In the genomic region with DNA sequence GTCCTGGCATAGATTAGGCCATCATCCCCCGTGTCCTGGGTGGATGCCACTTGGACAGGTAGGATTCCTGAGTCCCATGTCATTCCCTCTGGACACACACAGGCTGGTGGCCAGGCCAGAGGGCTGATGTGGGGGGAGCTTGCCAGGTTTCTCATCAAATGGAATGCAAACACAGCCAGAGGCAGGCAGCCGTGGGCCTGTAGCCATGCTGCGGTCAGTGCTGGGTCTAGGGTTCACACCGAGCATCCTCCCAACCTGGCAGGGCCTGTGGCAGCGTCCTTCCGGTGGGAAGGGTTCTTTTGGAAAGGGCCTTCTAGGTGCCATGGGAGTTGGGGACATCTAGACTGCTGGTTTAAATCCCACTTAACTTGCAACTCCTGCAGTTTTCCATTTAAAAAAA, we compare ENCODE assay signal across 15 mouse cellular contexts.
DNase-seq lines count a peak whose midpoint lies in the region; ATAC-seq lines count a peak whose summit lies in the region.
"Had no signal": no experiment of that assay in that cellular context is flagged by ENCODE, and none has a peak within 500 bp of the region (broad histone marks: within the 10 kb centered on the region; RNA-seq: fewer than 3 reads in every experiment).

No protein-coding gene starts in this region.

- 73% methylated on average over 6 of the region's 6 CpGs for WGBS in heart, embryonic 13.5 days
- 90% methylated on average over 6 of the region's 6 CpGs for WGBS in limb, embryonic 10.5 days
- WGBS in embryonic facial prominence, embryonic 10.5 days, result 83% methylated on average over 6 of the region's 6 CpGs
- 85% methylated on average over 6 of the region's 6 CpGs for WGBS in hindbrain, embryonic 14.5 days

- no peak overlapping the region for H3K4me2 ChIP-seq in heart, embryonic 13.5 days
- H3K4me2 ChIP-seq in hindbrain, embryonic 14.5 days (replicated peaks), result no peak overlapping the region
- H3K4me2 ChIP-seq: liver, embryonic 12.5 days; midbrain, embryonic 15.5 days; neural tube, embryonic 15.5 days had no signal

- H3K4me3 ChIP-seq in heart, embryonic 13.5 days, result no peak overlapping the region
- no peak overlapping the region for H3K4me3 ChIP-seq in limb, embryonic 10.5 days
- H3K4me3 ChIP-seq in embryonic facial prominence, embryonic 10.5 days, result no peak overlapping the region
- H3K4me3 ChIP-seq in hindbrain, embryonic 14.5 days (replicated peaks; ENCODE audit: low read length), result no peak overlapping the region
- H3K4me3 ChIP-seq: heart, adult 2 months; left cerebral cortex, adult 2 months; liver, embryonic 12.5 days; midbrain, embryonic 15.5 days; neural tube, embryonic 15.5 days had no signal

- no peaks in the 10 kb centered on the region for H3K9me3 ChIP-seq in heart, embryonic 13.5 days
- no peaks in the 10 kb centered on the region for H3K9me3 ChIP-seq in limb, embryonic 10.5 days (replicated peaks)
- H3K9me3 ChIP-seq in embryonic facial prominence, embryonic 10.5 days, result no peaks in the 10 kb centered on the region
- H3K9me3 ChIP-seq in hindbrain, embryonic 14.5 days (ENCODE audit: control insufficient read depth, low read length), result no peaks in the 10 kb centered on the region
- H3K9me3 ChIP-seq: liver, embryonic 12.5 days; midbrain, embryonic 15.5 days; neural tube, embryonic 15.5 days had no signal

- no peaks in the 10 kb centered on the region for H3K36me3 ChIP-seq in heart, embryonic 13.5 days
- H3K36me3 ChIP-seq in limb, embryonic 10.5 days, result no peaks in the 10 kb centered on the region
- no peaks in the 10 kb centered on the region for H3K36me3 ChIP-seq in embryonic facial prominence, embryonic 10.5 days (replicated peaks)
- H3K36me3 ChIP-seq in hindbrain, embryonic 14.5 days (replicated peaks; ENCODE audit: control insufficient read depth, insufficient read depth), result no peaks in the 10 kb centered on the region
- H3K36me3 ChIP-seq: liver, embryonic 12.5 days; midbrain, embryonic 15.5 days; neural tube, embryonic 15.5 days had no signal

- no peak for ATAC-seq in heart, embryonic 13.5 days (ENCODE audit: extremely low read depth, insufficient number of reproducible peaks, low FRiP score, low TSS enrichment)
- no peak for ATAC-seq in hindbrain, embryonic 14.5 days (ENCODE audit: low FRiP score)

- DNase-seq in heart, adult 9 months (ENCODE audit: low spot score in 2 of 2), result no peak
- peak; percentile 25 for DNase-seq in urinary bladder, adult 2 months (ENCODE audit: low spot score)
- DNase-seq in urinary bladder, postnatal 36 days (ENCODE audit: low spot score in 2 of 2), result no peak
- DNase-seq in limb, embryonic 10.5 days (ENCODE audit: low spot score), result no peak
- no peak for DNase-seq in embryonic facial prominence, embryonic 10.5 days (ENCODE audit: low spot score)
- no peak for DNase-seq in hindbrain, embryonic 14.5 days (ENCODE audit: low spot score)
- DNase-seq: cerebellum, adult 8-10 months; kidney, postnatal 36 days; thymus, postnatal 25 days had no signal

- no peak overlapping the region for H3K9ac ChIP-seq in heart, embryonic 13.5 days
- no peak overlapping the region for H3K9ac ChIP-seq in hindbrain, embryonic 14.5 days
- H3K9ac ChIP-seq: liver, embryonic 12.5 days; midbrain, embryonic 15.5 days; neural tube, embryonic 15.5 days had no signal

- peaks cover 4% of the 10 kb centered on the region; the same call in 1 of the 2 replicates for H3K27me3 ChIP-seq in heart, embryonic 13.5 days (replicated peaks)
- H3K27me3 ChIP-seq in limb, embryonic 10.5 days (ENCODE audit: low read depth, poor library complexity, severe bottlenecking), result 0 out of 2 replicates have a peak, but pooled peaks cover 4% of the 10 kb centered on the region
- peaks cover 9% of the 10 kb centered on the region; the same call in 1 of the 2 replicates for H3K27me3 ChIP-seq in embryonic facial prominence, embryonic 10.5 days (replicated peaks; ENCODE audit: low read depth, poor library complexity, severe bottlenecking)
- H3K27me3 ChIP-seq in hindbrain, embryonic 14.5 days (ENCODE audit: control insufficient read depth, insufficient read depth, low read length), result no peaks in the 10 kb centered on the region
- H3K27me3 ChIP-seq: liver, embryonic 12.5 days; midbrain, embryonic 15.5 days; neural tube, embryonic 15.5 days had no signal

- peaks cover 37% of the 10 kb centered on the region for H3K4me1 ChIP-seq in heart, embryonic 13.5 days
- peaks cover 27% of the 10 kb centered on the region for H3K4me1 ChIP-seq in limb, embryonic 10.5 days
- peaks cover 20% of the 10 kb centered on the region for H3K4me1 ChIP-seq in embryonic facial prominence, embryonic 10.5 days
- peaks cover 11% of the 10 kb centered on the region for H3K4me1 ChIP-seq in hindbrain, embryonic 14.5 days (replicated peaks; ENCODE audit: control insufficient read depth, insufficient read depth, low read length)
- H3K4me1 ChIP-seq: midbrain, embryonic 15.5 days had no signal

- peak overlapping the region; percentile 62 for H3K27ac ChIP-seq in heart, embryonic 13.5 days (replicated peaks)
- H3K27ac ChIP-seq in limb, embryonic 10.5 days, result peak overlapping the region; percentile 32
- H3K27ac ChIP-seq in embryonic facial prominence, embryonic 10.5 days (replicated peaks), result no peak overlapping the region; the same call in 1 of the 2 replicates
- H3K27ac ChIP-seq in hindbrain, embryonic 14.5 days, result no peak overlapping the region
- H3K27ac ChIP-seq: heart, adult 2 months; left cerebral cortex, adult 2 months; liver, embryonic 12.5 days; midbrain, embryonic 15.5 days; neural tube, embryonic 15.5 days had no signal

Comparison
In these comparisons a context has a peak if more than half of its experiments do, and no peak if none do; other contexts are left out.
1. H3K27ac ChIP-seq: peak in heart, embryonic 13.5 days (single experiment) and limb, embryonic 10.5 days (single experiment); none in embryonic facial prominence, embryonic 10.5 days (single experiment) and hindbrain, embryonic 14.5 days (single experiment).